Mouse (Mus musculus) frontal cortex, postnatal 14 days (tissue): ENCODE results near the gene Cacna1a.

Experiments
- DNase-seq, 2 experiments: peaks; one replicate each; pipeline ENCODE4 v3.0.0; 2022; ENCODE audit warnings: low spot score in 2 of 2

Cacna1a gene

DNA sequence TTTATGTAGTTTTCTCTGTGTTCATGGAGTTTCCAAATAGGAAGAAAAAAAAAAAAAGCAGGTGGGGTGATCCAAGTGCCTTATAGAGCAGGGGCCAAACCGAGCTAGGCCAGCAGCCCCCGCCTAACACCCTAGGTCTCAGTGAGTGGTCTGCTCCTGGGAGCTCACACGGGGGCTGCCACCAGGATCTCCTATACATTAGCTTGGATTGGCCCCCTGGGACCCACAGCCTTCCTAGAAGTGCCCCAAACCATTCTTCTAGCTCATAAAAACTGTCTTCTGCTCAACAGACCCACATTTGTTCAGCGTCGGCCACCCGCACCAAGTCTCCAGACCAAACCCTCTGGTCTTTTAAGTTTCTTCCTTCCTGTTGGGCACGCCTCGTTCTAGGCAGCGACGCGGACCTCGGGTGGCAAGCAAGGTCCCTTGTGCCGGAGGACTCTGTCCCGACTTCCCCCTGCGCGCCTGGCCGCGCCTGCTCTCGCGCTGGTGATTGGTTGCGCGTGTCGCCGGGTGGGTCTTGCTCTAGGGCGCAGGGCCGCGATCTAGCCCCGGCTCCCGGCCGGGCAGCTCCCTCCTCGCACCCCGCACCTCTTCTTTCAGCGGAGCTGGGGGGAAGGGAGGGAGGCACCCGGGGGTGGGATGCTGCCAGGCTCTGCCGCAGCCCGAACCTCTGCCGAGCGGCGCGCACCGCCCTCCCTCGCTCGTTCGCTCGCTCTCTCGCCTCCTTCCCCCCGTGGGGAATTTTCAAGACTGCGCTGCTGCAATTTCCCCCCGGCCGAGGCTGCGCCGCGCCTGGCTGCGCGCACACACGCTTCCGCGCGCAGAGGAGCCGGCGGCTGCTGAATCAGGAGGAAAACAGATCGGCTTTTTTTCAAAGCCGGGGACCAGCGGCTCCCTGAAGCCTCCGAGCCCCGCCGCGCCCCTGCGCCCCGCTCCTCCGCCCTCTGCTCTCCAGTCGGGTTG lies 25.9 kb downstream of the Cacna1a start:
- DNase-seq, result peak; percentile 48 to 67

DNA sequence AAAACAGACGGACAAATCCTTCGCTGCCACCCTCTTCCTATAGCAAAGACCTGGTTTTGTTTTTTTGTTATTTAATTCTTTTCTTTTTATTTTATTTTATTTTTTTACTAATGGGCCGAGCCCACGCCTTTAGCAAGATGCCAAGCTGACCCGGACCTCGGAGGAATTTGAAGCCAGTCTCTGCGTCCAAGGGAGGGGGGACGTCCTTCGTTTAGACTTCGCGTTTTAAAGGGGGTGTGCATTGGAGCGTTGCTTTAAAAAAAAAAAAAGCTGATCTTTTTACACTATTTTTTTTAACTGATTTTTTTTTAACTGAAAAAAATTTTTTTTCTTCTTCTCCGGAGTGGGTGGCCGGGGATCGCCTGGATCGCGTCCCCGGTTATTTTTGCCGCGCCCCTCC lies 26.7 kb downstream of the Cacna1a start:
- DNase-seq, result no peak

DNA sequence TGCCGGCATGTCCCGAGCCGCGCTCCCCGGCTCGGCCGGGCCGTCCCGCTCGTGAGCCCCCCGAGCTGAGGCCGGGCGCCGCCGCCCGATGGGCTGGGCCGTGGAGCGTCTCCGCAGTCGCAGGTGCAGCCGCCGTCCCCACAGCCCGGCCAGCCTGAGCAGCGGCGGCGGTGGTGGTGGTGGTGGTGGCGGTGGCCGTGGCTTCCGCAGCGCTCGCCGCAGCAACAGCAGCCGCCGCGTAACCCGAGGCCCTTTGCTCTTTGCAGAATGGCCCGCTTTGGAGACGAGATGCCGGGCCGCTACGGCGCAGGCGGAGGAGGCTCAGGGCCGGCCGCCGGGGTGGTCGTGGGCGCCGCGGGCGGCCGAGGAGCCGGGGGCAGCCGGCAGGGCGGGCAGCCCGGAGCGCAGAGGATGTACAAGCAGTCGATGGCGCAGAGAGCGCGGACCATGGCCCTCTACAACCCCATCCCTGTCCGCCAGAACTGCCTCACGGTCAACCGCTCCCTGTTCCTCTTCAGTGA lies 27.2 kb downstream of the Cacna1a start:
- peak in 1 of 2 experiments; percentile 22 for DNase-seq

DNA sequence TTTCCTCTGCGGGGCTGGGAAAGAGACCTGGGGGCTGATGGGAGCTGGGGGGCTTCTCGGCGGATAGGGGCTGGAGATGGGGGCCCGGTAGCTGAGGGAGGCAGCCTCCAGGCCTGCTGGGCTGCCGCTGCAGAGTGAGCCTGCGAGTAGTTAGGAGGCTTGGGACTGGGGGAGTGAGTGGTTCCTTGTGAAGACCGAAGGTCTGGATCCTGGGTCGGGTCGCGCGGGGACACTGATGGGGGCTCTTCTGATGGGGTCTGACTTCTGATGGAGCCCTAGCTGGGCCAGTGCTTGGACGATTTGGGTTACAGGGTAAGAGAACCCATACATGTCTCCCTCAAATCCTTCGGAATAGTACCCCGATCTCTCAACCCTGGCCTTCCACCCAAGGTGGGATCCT lies 27.8 kb downstream of the Cacna1a start:
- no peak for DNase-seq

- no peak for DNase-seq
Observed at GRCm38 (mm10) chr8:84416915-84417314, 28.7 kb downstream of the Cacna1a start.

GRCm38 (mm10) chr8:84417840-84418239 lies 29.6 kb downstream of the Cacna1a start:
- DNase-seq, result no peak

- DNase-seq, result no peak
Observed at GRCm38 (mm10) chr8:84424426-84424825, 36.2 kb downstream of the Cacna1a start.

DNA sequence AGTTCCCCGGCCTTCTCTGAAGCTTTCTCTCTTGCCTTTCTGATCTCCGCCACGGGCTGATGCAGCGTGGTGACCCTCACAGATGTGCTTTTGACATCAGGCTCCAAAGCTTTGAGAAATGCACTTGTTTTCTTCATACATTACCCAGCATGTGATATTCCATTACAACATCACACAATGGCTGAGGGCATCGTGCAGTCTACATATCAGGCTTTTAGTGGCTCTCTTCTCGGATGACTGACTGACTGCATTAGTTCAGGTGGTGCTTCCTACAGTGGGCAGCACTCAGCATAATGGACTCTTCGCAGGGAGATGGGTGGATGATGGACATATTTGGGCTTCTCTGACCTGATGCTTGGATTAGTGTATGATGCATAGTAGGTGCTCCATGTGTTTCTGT lies 37.8 kb downstream of the Cacna1a start:
- DNase-seq, result no peak

DNA sequence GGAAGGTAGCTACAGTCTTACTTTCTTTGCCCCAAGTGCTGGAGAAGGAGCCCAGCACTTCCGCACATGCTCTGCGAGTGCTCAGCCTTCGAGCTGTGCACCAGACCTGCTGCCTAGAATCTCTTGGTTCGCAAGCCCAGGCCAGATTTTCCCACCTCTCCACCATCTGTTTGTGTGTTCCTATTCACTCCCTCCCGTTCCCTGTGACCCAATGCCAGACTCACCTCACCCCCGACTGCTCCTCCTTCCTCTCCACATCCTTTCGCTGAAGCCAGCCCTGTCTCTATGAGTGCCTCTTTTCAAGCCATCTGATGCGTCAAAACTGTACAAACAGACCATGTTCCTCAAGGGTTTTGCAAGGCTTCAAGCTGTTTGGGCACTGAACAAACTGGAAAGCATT lies 38.3 kb downstream of the Cacna1a start:
- DNase-seq, result no peak

- DNase-seq, result no peak
Observed at GRCm38 (mm10) chr8:84428034-84428433, 39.8 kb downstream of the Cacna1a start.

DNA sequence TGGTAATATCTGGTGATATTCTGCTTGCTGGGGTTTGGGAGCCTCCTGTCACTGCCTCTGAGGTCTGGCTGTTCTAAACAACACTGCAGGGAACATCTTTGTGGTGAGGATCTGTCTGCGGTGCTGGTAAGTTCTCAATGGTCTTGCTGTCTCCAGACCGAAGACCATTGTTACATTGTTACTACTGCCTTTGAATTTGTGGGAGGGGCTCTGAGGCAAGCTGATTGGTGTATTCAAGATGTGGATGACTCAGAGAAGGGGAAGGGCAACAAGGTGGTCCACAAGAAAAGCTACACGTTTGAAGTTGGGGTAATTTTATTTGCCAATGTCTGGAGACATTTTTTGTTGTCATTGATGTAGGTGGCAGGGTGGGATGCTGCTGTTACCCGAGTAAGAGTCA lies 40.8 kb downstream of the Cacna1a start:
- no peak for DNase-seq

GRCm38 (mm10) chr8:84429492-84429891 lies 41.3 kb downstream of the Cacna1a start:
- no peak for DNase-seq

DNA sequence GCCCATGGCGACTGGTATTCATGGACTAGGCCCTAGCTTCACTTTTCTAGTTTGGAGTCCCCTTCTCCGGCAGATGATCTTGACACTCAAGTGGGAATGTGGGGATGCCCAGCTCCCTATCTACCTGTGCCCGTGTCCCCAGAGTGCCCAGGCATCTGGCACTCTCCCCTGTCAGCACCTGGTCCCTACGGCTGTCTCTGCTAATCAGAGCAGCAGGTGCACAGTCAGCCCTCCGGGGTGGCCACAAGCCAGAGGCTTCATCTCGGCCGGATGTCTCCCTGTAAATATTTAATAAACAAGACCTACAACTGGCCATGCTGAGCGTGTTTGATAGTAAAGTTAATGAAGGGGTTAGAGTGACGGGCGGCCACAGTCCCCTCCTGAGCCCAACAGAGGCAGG lies 47.1 kb downstream of the Cacna1a start:
- DNase-seq, result no peak

- no peak for DNase-seq
Observed at GRCm38 (mm10) chr8:84439813-84440212, 51.6 kb downstream of the Cacna1a start.

DNA sequence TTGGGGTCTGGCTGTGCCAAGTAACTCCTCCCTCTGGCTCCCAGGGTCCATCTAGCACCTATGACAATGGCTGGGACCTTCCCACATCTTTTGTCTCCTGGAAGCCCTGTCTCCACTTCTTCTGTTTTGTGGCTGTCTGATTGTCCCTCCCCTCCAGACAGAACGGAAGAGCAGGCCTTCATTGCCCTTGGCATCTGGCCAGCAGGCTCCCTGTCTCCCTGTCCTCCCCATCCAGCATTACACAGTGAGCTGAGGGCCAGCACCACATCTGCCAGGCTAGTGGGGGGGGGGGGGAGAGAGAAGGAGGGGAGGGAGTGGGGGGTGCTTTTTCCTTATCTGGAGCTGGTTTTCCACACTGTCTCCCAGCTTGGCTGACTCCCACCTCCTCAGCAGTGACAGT lies 53.8 kb downstream of the Cacna1a start:
- DNase-seq, result no peak

DNA sequence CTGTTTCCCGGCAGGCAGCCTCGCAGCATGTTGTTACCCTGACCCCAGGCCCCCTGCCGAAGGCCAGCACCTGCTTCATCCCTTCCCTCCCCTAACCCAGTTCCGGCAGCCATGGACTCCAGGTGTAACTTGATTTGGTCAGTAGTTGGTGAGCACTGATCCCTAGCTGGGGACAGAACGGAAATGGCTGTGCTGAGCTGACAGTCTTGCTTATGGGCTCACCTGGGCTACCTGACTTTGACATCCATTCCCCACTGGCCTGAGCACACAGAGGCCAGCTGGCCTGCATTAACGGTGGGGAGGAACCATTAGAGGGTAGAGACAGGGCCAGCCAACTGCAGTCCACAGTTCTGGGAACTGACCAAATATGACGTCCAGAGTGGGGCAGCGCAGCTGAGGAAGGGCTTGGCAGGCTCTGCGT lies 58.3 kb downstream of the Cacna1a start:
- no peak for DNase-seq

DNA sequence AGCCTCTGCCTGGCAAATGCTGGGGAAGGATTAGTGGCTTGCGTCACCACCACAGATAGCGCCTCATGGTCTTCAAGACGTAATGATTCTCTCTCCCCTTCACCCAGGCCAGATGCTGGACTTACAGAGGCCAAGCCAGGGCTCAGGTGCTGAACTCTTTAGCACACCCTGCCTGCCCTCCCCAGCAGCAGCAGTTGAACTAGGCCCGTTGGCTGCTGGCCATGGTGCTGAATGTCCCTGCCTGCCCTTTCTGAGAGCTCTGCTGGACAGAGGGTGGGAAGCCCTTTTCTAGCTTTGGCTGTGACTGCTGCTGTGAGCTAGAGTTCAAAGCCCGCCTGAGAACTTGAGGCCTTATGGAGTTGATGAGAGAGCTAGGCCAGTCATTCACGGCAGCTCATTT lies 66.3 kb downstream of the Cacna1a start:
- DNase-seq, result no peak

DNA sequence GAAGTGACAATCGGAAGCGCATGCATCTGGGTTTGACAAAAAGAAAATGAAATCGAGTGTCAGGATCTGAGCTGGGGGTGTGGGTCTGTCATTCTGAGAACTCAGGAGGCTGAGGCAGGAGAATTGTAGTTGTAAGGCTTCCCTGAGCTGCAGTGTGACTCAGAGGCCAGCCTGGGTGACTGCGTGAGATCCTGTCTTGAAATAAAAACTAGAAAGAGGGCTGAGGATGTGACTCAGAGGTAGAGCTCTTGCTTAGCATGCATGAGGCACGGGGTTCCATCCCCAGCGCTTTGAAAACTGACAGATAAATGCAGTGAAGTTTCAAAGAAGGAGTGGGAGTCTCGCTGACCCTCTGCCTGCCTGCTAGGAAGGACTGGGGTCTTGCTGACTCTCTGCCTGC lies 70.6 kb downstream of the Cacna1a start:
- DNase-seq, result no peak

GRCm38 (mm10) chr8:84459276-84459675 lies 71.0 kb downstream of the Cacna1a start:
- peak in 1 of 2 experiments; percentile 28 for DNase-seq

DNA sequence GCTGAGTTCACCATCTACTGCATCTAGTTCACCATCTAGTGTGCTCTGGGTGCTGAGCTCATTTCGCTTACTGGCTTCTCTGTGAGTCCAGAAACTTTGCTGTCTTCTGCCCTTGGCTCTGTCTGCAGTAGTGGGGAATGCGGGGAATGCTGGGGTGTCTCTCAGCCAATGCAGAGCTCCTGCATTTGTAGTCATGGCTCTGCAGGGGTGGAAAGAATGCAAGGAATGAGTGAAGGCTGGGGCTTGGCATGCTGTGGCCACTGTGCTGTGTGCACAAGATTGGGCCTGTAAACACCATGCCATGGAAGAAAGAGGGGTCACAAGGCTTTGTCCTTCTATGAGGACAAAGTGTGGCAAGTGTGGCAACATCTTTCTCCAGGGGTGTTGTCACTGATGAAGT lies 72.5 kb downstream of the Cacna1a start:
- no peak for DNase-seq

DNA sequence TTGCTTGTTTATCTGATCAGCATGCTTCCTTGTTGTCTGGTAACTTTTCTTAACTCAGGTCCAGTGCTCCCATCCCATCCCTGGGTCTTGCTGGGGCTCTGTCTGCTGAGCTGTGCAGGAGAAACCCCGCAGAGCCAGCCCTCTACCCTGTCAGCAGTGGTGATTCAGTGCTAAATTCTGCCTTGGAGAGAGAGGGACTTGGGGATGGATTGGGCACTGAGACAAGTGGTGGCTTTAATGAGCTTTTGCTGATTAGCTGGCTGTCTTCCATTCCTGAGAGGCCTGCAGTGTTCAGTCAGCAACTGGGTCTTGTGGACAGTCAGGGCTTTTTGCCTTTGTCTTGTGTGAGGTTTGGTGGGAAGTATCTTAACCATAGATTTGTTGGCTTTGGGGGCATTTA lies 78.7 kb downstream of the Cacna1a start:
- no peak for DNase-seq

DNA sequence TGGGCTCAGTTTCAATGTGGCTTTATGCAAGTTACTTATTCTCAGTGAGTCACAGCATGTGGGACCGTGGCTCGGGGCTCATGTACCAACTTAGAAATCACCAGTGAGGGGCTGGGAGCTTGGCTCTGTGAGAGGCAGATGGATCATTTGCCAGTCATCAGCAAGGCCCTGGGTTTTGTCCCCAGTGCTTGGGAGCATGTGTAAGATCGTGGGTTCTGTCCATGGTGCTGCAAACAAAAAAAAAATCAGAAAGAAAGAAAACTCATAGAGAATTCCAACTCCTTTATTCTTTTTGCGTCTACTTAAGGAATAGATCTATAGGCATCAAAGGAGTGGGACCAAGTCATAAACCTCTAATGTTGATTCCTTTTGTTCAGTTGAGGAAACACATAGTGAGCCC lies 80.8 kb downstream of the Cacna1a start:
- no peak for DNase-seq

DNA sequence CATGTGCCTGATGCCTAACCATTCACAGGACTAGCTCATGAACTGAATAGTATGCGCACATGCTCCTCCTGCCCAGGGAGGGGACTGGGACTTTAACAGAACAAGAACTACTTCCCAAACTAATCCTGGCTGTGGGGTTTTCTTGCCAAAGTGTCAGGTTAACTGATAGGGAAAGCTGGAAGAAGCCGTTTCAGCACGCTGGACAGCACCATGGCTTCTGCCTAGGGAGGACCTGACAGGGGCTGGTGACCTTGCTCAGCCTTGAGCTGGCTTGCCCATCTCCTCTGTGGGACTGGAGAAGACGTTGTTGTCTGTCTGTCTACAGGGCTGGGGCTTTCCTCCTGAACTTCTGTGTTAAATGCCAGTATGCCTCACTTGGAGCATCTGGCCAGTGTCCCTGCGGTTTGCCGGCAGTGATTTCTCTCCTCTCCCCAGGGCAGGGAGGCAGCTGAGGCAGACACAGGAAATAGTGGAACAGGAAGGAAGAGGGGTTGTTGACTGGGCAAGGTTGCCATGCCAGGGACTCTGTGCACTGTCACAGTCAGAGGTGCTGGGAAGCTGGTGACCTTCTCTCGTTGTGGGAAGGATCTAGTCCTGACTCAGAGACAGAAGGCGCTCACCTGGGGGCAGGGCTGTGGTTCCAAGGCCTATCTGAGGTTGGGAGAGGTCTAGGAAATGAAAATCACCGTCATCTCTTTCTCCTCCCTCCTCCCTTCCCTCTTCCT lies 83.2 kb downstream of the Cacna1a start:
- no peak for DNase-seq
